Mouse (Mus musculus): Measurements from ENCODE around the gene Larp6. TPM values are rescaled to one million over a fixed set of nuclear protein-coding genes. Genes with fewer than 3 reads are reported as not detected.
A peak's percentile ranks its signal among the peaks of the same experiment; 100 is the strongest.

Gene Larp6
- polyA plus RNA-seq, 1 experiment, result not detected

GRCm38 (mm10) chr9:60769711-60770111 lies 56.9 kb downstream of the Larp6 start:
- H3K9me3 ChIP-seq (replicated peaks; ENCODE audit: control insufficient read depth, insufficient read depth, low read length, poor library complexity, severe bottlenecking), result no peaks in the 10 kb centered on the region; the same call in 1 of the 2 replicates
- TF ChIP-seq EP300 (IDR thresholded peaks at IDR 0.05; ENCODE audit: insufficient read depth, low read depth, low read length) (no peak), POLR2A (IDR thresholded peaks at IDR 0.05; ENCODE audit: insufficient read depth, low read length) (no peak), CTCF (IDR thresholded peaks at IDR 0.05; ENCODE audit: low read depth, low read length) (no peak)
- H3K27ac ChIP-seq (ENCODE audit: insufficient read depth, low read length), result no peak overlapping the region
- no peaks in the 10 kb centered on the region; the same call in 1 of the 2 replicates for H3K27me3 ChIP-seq (ENCODE audit: control insufficient read depth, insufficient read depth, low read length, poor library complexity, severe bottlenecking)
- H3K36me3 ChIP-seq (ENCODE audit: control insufficient read depth, insufficient read depth, low read length, poor library complexity, severe bottlenecking), result no peaks in the 10 kb centered on the region
- H3K4me3 ChIP-seq (ENCODE audit: low read depth, low read length), result no peak overlapping the region
- no peaks in the 10 kb centered on the region for H3K4me1 ChIP-seq (ENCODE audit: control insufficient read depth, insufficient read depth, low read length)
- H3K9ac ChIP-seq (ENCODE audit: low read depth, poor library complexity, severe bottlenecking), result no peak overlapping the region

- Histone ChIP-seq H3K36me3 (ENCODE audit: control insufficient read depth, insufficient read depth, low read length, poor library complexity, severe bottlenecking) (no peaks in the 10 kb centered on the region), H3K4me1 (ENCODE audit: control insufficient read depth, insufficient read depth, low read length) (no peaks in the 10 kb centered on the region), H3K9ac (ENCODE audit: low read depth, poor library complexity, severe bottlenecking) (no peak overlapping the region), H3K9me3 (replicated peaks; ENCODE audit: control insufficient read depth, insufficient read depth, low read length, poor library complexity, severe bottlenecking) (no peaks in the 10 kb centered on the region; the same call in 1 of the 2 replicates), H3K27me3 (ENCODE audit: control insufficient read depth, insufficient read depth, low read length, poor library complexity, severe bottlenecking) (no peaks in the 10 kb centered on the region; the same call in 1 of the 2 replicates), H3K27ac (ENCODE audit: insufficient read depth, low read length) (no peak overlapping the region), H3K4me3 (ENCODE audit: low read depth, low read length) (no peak overlapping the region)
- no peak for TF ChIP-seq POLR2A (IDR thresholded peaks at IDR 0.05; ENCODE audit: insufficient read depth, low read length)
- TF ChIP-seq EP300 (IDR thresholded peaks at IDR 0.05; ENCODE audit: insufficient read depth, low read depth, low read length), result no peak
- TF ChIP-seq CTCF (IDR thresholded peaks at IDR 0.05; ENCODE audit: low read depth, low read length), result no peak
Observed at GRCm38 (mm10) chr9:60773713-60774112, 60.9 kb downstream of the Larp6 start.

- TF ChIP-seq CTCF (IDR thresholded peaks at IDR 0.05; ENCODE audit: low read depth, low read length) (no peak), POLR2A (IDR thresholded peaks at IDR 0.05; ENCODE audit: insufficient read depth, low read length) (no peak), EP300 (IDR thresholded peaks at IDR 0.05; ENCODE audit: insufficient read depth, low read depth, low read length) (no peak)
- Histone ChIP-seq H3K27me3 (ENCODE audit: control insufficient read depth, insufficient read depth, low read length, poor library complexity, severe bottlenecking) (no peaks in the 10 kb centered on the region; the same call in 1 of the 2 replicates), H3K9ac (ENCODE audit: low read depth, poor library complexity, severe bottlenecking) (no peak overlapping the region), H3K27ac (ENCODE audit: insufficient read depth, low read length) (no peak overlapping the region), H3K4me1 (ENCODE audit: control insufficient read depth, insufficient read depth, low read length) (no peaks in the 10 kb centered on the region), H3K9me3 (replicated peaks; ENCODE audit: control insufficient read depth, insufficient read depth, low read length, poor library complexity, severe bottlenecking) (no peaks in the 10 kb centered on the region; the same call in 1 of the 2 replicates), H3K4me3 (ENCODE audit: low read depth, low read length) (peak overlapping the region; percentile 6; the same call in 1 of the 2 replicates), H3K36me3 (ENCODE audit: control insufficient read depth, insufficient read depth, low read length, poor library complexity, severe bottlenecking) (no peaks in the 10 kb centered on the region)
Observed at GRCm38 (mm10) chr9:60776899-60777298, 64.1 kb downstream of the Larp6 start.

- Histone ChIP-seq H3K27me3 (ENCODE audit: control insufficient read depth, insufficient read depth, low read length, poor library complexity, severe bottlenecking) (no peaks in the 10 kb centered on the region), H3K9me3 (replicated peaks; ENCODE audit: control insufficient read depth, insufficient read depth, low read length, poor library complexity, severe bottlenecking) (no peaks in the 10 kb centered on the region), H3K27ac (ENCODE audit: insufficient read depth, low read length) (no peak overlapping the region), H3K9ac (ENCODE audit: low read depth, poor library complexity, severe bottlenecking) (no peak overlapping the region), H3K4me3 (ENCODE audit: low read depth, low read length) (no peak overlapping the region), H3K4me1 (ENCODE audit: control insufficient read depth, insufficient read depth, low read length) (no peaks in the 10 kb centered on the region), H3K36me3 (ENCODE audit: control insufficient read depth, insufficient read depth, low read length, poor library complexity, severe bottlenecking) (no peaks in the 10 kb centered on the region)
- TF ChIP-seq CTCF (IDR thresholded peaks at IDR 0.05; ENCODE audit: low read depth, low read length) (no peak), POLR2A (IDR thresholded peaks at IDR 0.05; ENCODE audit: insufficient read depth, low read length) (no peak), EP300 (IDR thresholded peaks at IDR 0.05; ENCODE audit: insufficient read depth, low read depth, low read length) (no peak)
Observed at GRCm38 (mm10) chr9:60782057-60782789, 69.4 kb downstream of the Larp6 start.

- H3K4me3 ChIP-seq (ENCODE audit: low read depth, low read length), result no peak overlapping the region
- no peak overlapping the region for H3K9ac ChIP-seq (ENCODE audit: low read depth, poor library complexity, severe bottlenecking)
- TF ChIP-seq EP300 (IDR thresholded peaks at IDR 0.05; ENCODE audit: insufficient read depth, low read depth, low read length), result no peak
- TF ChIP-seq POLR2A (IDR thresholded peaks at IDR 0.05; ENCODE audit: insufficient read depth, low read length), result no peak
- no peak for TF ChIP-seq CTCF (IDR thresholded peaks at IDR 0.05; ENCODE audit: low read depth, low read length)
- no peak overlapping the region for H3K27ac ChIP-seq (ENCODE audit: insufficient read depth, low read length)
- no peaks in the 10 kb centered on the region for H3K9me3 ChIP-seq (replicated peaks; ENCODE audit: control insufficient read depth, insufficient read depth, low read length, poor library complexity, severe bottlenecking)
- no peaks in the 10 kb centered on the region for H3K36me3 ChIP-seq (ENCODE audit: control insufficient read depth, insufficient read depth, low read length, poor library complexity, severe bottlenecking)
- no peaks in the 10 kb centered on the region for H3K4me1 ChIP-seq (ENCODE audit: control insufficient read depth, insufficient read depth, low read length)
- H3K27me3 ChIP-seq (ENCODE audit: control insufficient read depth, insufficient read depth, low read length, poor library complexity, severe bottlenecking), result no peaks in the 10 kb centered on the region
Observed at GRCm38 (mm10) chr9:60785069-60785468, 72.3 kb downstream of the Larp6 start.

- H3K36me3 ChIP-seq (ENCODE audit: control insufficient read depth, insufficient read depth, low read length, poor library complexity, severe bottlenecking), result no peaks in the 10 kb centered on the region
- H3K4me3 ChIP-seq (ENCODE audit: low read depth, low read length), result no peak overlapping the region
- no peaks in the 10 kb centered on the region for H3K9me3 ChIP-seq (replicated peaks; ENCODE audit: control insufficient read depth, insufficient read depth, low read length, poor library complexity, severe bottlenecking)
- H3K4me1 ChIP-seq (ENCODE audit: control insufficient read depth, insufficient read depth, low read length), result no peaks in the 10 kb centered on the region
- no peak overlapping the region for H3K27ac ChIP-seq (ENCODE audit: insufficient read depth, low read length)
- TF ChIP-seq POLR2A (IDR thresholded peaks at IDR 0.05; ENCODE audit: insufficient read depth, low read length) (no peak), EP300 (IDR thresholded peaks at IDR 0.05; ENCODE audit: insufficient read depth, low read depth, low read length) (peak; percentile 28; the same call in 1 of the 2 replicates)
- no peaks in the 10 kb centered on the region for H3K27me3 ChIP-seq (ENCODE audit: control insufficient read depth, insufficient read depth, low read length, poor library complexity, severe bottlenecking)
- H3K9ac ChIP-seq (ENCODE audit: low read depth, poor library complexity, severe bottlenecking), result no peak overlapping the region
Observed at GRCm38 (mm10) chr9:60787517-60788110, 74.8 kb downstream of the Larp6 start.

Other genes with a start within 250 kb of the Larp6 start
- 1.9 and 2.7 TPM in 2 replicates for gene Thsd4, start 190.9 kb upstream of the Larp6 start, polyA plus RNA-seq (2011; ENCODE audit: insufficient read depth, insufficient read length, low read depth, missing spikeins)
- gene Lrrc49, start 24.8 kb upstream of the Larp6 start, polyA plus RNA-seq (2011; ENCODE audit: insufficient read depth, insufficient read length, low read depth, missing spikeins), result 3.6 and 5.7 TPM in 2 replicates
- gene Uaca, start 81.6 kb downstream of the Larp6 start, polyA plus RNA-seq (2011; ENCODE audit: insufficient read depth, insufficient read length, low read depth, missing spikeins), result 29.7 and 31.0 TPM in 2 replicates